24 mouse cellular contexts compared by ENCODE assay signal in the genomic region with DNA sequence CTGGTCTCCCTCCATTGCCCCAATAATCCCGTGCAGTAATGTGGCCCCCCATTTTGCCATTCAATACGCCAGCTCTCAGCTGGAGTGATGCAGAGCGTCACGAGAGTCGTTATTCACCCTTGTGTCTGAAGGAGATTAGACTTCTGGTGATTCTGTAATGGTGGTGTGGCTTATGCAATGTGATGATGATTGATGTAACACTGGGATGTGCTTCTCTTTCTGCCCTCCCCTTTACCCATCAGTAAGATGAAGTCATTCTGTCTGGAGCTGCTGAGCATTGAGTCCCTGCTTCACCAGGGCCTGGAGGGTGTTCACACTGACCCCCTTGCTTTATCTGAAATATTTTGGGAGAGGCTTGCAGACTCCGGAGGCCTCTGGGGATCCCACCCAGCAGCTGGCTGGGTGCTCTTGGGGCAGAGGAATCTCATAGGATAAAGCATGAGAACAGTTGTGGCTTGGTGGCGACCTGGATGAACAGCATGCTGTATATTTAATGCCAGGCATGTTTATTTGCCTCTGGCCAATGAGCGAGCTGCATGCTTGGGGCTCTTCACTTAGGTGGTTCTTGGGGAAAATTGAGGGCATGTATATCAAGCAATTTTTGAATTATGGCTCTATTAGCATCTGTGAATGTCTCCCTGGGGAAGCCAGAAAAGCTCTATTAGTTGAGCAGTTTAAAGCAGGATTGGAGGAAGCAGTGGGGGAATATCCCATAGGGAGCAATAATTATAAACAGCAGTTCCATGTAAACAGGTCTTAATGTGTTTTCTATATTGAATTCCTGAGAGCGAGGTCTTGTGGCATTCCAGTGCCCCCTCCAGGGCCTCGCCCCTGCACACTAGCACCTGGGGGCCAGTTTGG.
DNase-seq lines count a peak whose midpoint lies in the region; ATAC-seq lines count a peak whose summit lies in the region.
"Had no signal": no experiment of that assay in that cellular context is flagged by ENCODE, and none has a peak within 500 bp of the region (broad histone marks: within the 10 kb centered on the region; RNA-seq: fewer than 3 reads in every experiment).

No protein-coding gene starts in this region.

- H3K36me3 ChIP-seq in heart, embryonic 11.5 days (ENCODE audit: control insufficient read depth, insufficient read depth, low read length) = no peaks in the 10 kb centered on the region
- no peaks in the 10 kb centered on the region for H3K36me3 ChIP-seq in neural tube, embryonic 11.5 days (ENCODE audit: control insufficient read depth, insufficient read depth, low read length)
- H3K36me3 ChIP-seq: forebrain, embryonic 10.5 days; heart, embryonic 10.5 days; limb, embryonic 15.5 days had no signal

- DNase-seq in heart, adult 11 months = peak; percentile 43
- peak; percentile 29 for DNase-seq in neural tube, embryonic 11.5 days (ENCODE audit: low spot score)
- DNase-seq in neural tube, embryonic 10.5 days (ENCODE audit: extremely low spot score, low spot score) = no peak
- DNase-seq in mesoderm, embryonic 11.5 days (ENCODE audit: low read depth, low spot score) = peak; percentile 48
- no peak for DNase-seq in kidney, postnatal 14 days
- DNase-seq in urinary bladder, adult 18-20 months (ENCODE audit: low spot score in 2 of 2) = no peak
- no peak for DNase-seq in heart, adult 8-10 months (ENCODE audit: low spot score)
- DNase-seq: cerebellum, adult 11 months; cerebellum, adult 9-11 months; gastrocnemius, postnatal 36 days; kidney, adult 9 months; kidney, postnatal 25 days; layer of hippocampus, postnatal 36 days; lung, embryonic 14.5 days; thymus, adult 18-20 months had no signal

- H3K4me2 ChIP-seq in heart, embryonic 11.5 days = no peak overlapping the region
- H3K4me2 ChIP-seq in neural tube, embryonic 11.5 days (ENCODE audit: low read depth) = no peak overlapping the region
- H3K4me2 ChIP-seq: limb, embryonic 15.5 days; lung, embryonic 14.5 days had no signal

- no peaks in the 10 kb centered on the region for H3K27me3 ChIP-seq in heart, embryonic 11.5 days (ENCODE audit: control insufficient read depth, insufficient read depth, low read length)
- no peaks in the 10 kb centered on the region for H3K27me3 ChIP-seq in neural tube, embryonic 11.5 days (ENCODE audit: control insufficient read depth, insufficient read depth, low read length)
- H3K27me3 ChIP-seq: limb, embryonic 15.5 days had no signal

- H3K9me3 ChIP-seq in heart, embryonic 11.5 days (replicated peaks; ENCODE audit: control insufficient read depth, low read length) = no peaks in the 10 kb centered on the region
- H3K9me3 ChIP-seq in neural tube, embryonic 11.5 days (ENCODE audit: control insufficient read depth, low read length) = no peaks in the 10 kb centered on the region
- H3K9me3 ChIP-seq: forebrain, embryonic 10.5 days; heart, embryonic 10.5 days; limb, embryonic 15.5 days had no signal

- H3K9ac ChIP-seq in heart, embryonic 11.5 days (ENCODE audit: low read depth, low read length) = no peak overlapping the region
- H3K9ac ChIP-seq in neural tube, embryonic 11.5 days (ENCODE audit: low read length) = no peak overlapping the region
- H3K9ac ChIP-seq: limb, embryonic 15.5 days; liver, embryonic 14.5 days; lung, embryonic 14.5 days had no signal

- no peak overlapping the region for H3K27ac ChIP-seq in heart, embryonic 11.5 days (ENCODE audit: low read depth, low read length)
- no peak overlapping the region for H3K27ac ChIP-seq in neural tube, embryonic 11.5 days (ENCODE audit: low read depth, low read length)
- H3K27ac ChIP-seq: forebrain, embryonic 10.5 days; heart, embryonic 10.5 days; layer of hippocampus, adult 2 months; limb, embryonic 15.5 days; liver, embryonic 14.5 days had no signal

- ATAC-seq in heart, embryonic 11.5 days (replicated peaks; ENCODE audit: insufficient number of reproducible peaks, low FRiP score, low TSS enrichment) = no peak
- peak; percentile 74 for ATAC-seq in neural tube, embryonic 11.5 days (ENCODE audit: insufficient read depth, low FRiP score, low TSS enrichment)
- ATAC-seq: CD4-positive, CD25-positive, alpha-beta regulatory T cell, adult 4 months; forebrain, embryonic 16.5 days; intestine, embryonic 16.5 days had no signal

- no peaks in the 10 kb centered on the region for H3K4me1 ChIP-seq in heart, embryonic 11.5 days (ENCODE audit: control insufficient read depth, insufficient read depth, low read length)
- H3K4me1 ChIP-seq in neural tube, embryonic 11.5 days (ENCODE audit: control insufficient read depth, insufficient read depth, low read length) = no peaks in the 10 kb centered on the region
- H3K4me1 ChIP-seq: heart, embryonic 10.5 days; limb, embryonic 15.5 days had no signal

- WGBS in heart, embryonic 11.5 days (ENCODE audit: insufficient replicate concordance) = 76% methylated on average over 10 of the region's 10 CpGs
- WGBS in neural tube, embryonic 11.5 days = 70% methylated on average over 10 of the region's 10 CpGs

- no peak overlapping the region for H3K4me3 ChIP-seq in heart, embryonic 11.5 days (ENCODE audit: low read depth, low read length)
- no peak overlapping the region for H3K4me3 ChIP-seq in neural tube, embryonic 11.5 days (ENCODE audit: low read depth, low read length)
- H3K4me3 ChIP-seq: forebrain, embryonic 10.5 days; heart, embryonic 10.5 days; layer of hippocampus, adult 2 months; limb, embryonic 15.5 days had no signal

Comparison
In these comparisons a context has a peak if more than half of its experiments do, and no peak if none do; other contexts are left out.
1. DNase-seq: peak in heart, adult 11 months (single experiment), neural tube, embryonic 11.5 days (single experiment) and mesoderm, embryonic 11.5 days (single experiment); none in neural tube, embryonic 10.5 days (single experiment), kidney, postnatal 14 days (single experiment), urinary bladder, adult 18-20 months (0 of 2) and heart, adult 8-10 months (single experiment).